Mouse (Mus musculus) forebrain, embryonic 11.5 days (tissue): ENCODE results near the gene Slc7a11. TPM values are rescaled to one million over a fixed set of nuclear protein-coding genes. Genes with fewer than 3 reads are reported as not detected.

Experiments used
- ATAC-seq: fragments of 200-750 bp; cut with Nextera tagmentation; replicated peaks from 2 replicates; pipeline ENCODE4 v1.8.0; 2017; ENCODE audit warnings: moderate TSS enrichment; ENCODE audit not compliant: low FRiP score
- DNase-seq: peaks from one replicate; pipeline ENCODE4 v3.0.0-alpha.2; 2017; ENCODE audit warnings: low spot score
- H3K27ac ChIP-seq: fragments of 300-500 bp; sonication (generic); 2 replicates; pipeline ENCODE4 v1.5.1; 2014; ENCODE audit warnings: low read depth, low read length
- H3K27me3 ChIP-seq: fragments of 300-500 bp; sonication (generic); 2 replicates; pipeline ENCODE4 v1.6.1; 2014; ENCODE audit warnings: mild to moderate bottlenecking, low read length, mixed read lengths; ENCODE audit not compliant: control insufficient read depth, insufficient read depth
- H3K36me3 ChIP-seq: fragments of 300-500 bp; sonication (generic); 2 replicates; pipeline ENCODE4 v1.6.1; 2014; ENCODE audit warnings: mild to moderate bottlenecking, low read length, moderate library complexity, mixed read lengths; ENCODE audit not compliant: control insufficient read depth, insufficient read depth
- H3K4me1 ChIP-seq: fragments of 300-500 bp; sonication (generic); replicated peaks from 2 replicates; pipeline ENCODE4 v1.6.1; 2014; ENCODE audit warnings: low read length, mixed read lengths; ENCODE audit not compliant: control insufficient read depth, insufficient read depth
- H3K4me2 ChIP-seq: fragments of 300-500 bp; sonication (generic); 2 replicates; pipeline ENCODE4 v1.6.1; 2014; ENCODE audit warnings: low read depth, mild to moderate bottlenecking, low read length, moderate library complexity, mixed read lengths; ENCODE audit not compliant: severe bottlenecking
- H3K4me3 ChIP-seq: fragments of 300-500 bp; sonication (generic); 2 replicates; pipeline ENCODE4 v1.5.1; 2014; ENCODE audit warnings: low read depth, low read length
- H3K9ac ChIP-seq: fragments of 300-500 bp; sonication (generic); 2 replicates; pipeline ENCODE4 v1.6.1; 2014; ENCODE audit warnings: low read length
- H3K9me3 ChIP-seq: fragments of 300-500 bp; sonication (generic); 2 replicates; pipeline ENCODE4 v1.6.1; 2016; ENCODE audit warnings: low read length, mixed read lengths; ENCODE audit not compliant: control insufficient read depth
- WGBS: fragments of 180-500 bp; shearing (Covaris S2); extraction: QIAGEN DNeasy Blood & Tissue Kit; methylation state at CpG from one replicate; pipeline ENCODE4 v1.1.7; 2014; 5-methylcytosine and 5-hydroxymethylcytosine counted together
- polyA plus RNA-seq: library from polyadenylated mRNA; unstranded; fragments of >200 nt; fragmentation: Nextera tagmentation; extraction: Ambion mirVana; gene quantifications from 2 replicates; pipeline ENCODE4 v1.2.1, GENCODE M21; 2014

The Slc7a11 gene
- polyA plus RNA-seq, 1 experiment from 2014 or later = 1.5 TPM

- Histone ChIP-seq H3K4me3 (no peak overlapping the region), H3K4me1 (no peaks in the 10 kb centered on the region), H3K9ac (no peak overlapping the region), H3K9me3 (no peaks in the 10 kb centered on the region), H3K36me3 (no peaks in the 10 kb centered on the region), H3K4me2 (no peak overlapping the region), H3K27me3 (no peaks in the 10 kb centered on the region), H3K27ac (no peak overlapping the region)
- 85% methylated on average over 2 of the region's 2 CpGs for WGBS
- DNase-seq (no peak), ATAC-seq (no peak)
These were observed 313.1 kb downstream of the Slc7a11 start for GRCm38 (mm10) chr3:50130319-50130718.

GRCm38 (mm10) chr3:50121001-50121400 is 322.4 kb downstream of the Slc7a11 start:
- 67% methylated on average over 1 of the region's 1 CpGs for WGBS
- no peaks in the 10 kb centered on the region for H3K9me3 ChIP-seq
- no peak overlapping the region for H3K4me2 ChIP-seq
- DNase-seq = no peak
- ATAC-seq = no peak
- no peak overlapping the region for H3K27ac ChIP-seq
- H3K36me3 ChIP-seq = no peaks in the 10 kb centered on the region
- no peak overlapping the region for H3K4me3 ChIP-seq
- no peaks in the 10 kb centered on the region for H3K4me1 ChIP-seq
- no peaks in the 10 kb centered on the region for H3K27me3 ChIP-seq
- no peak overlapping the region for H3K9ac ChIP-seq

GRCm38 (mm10) chr3:50116266-50116665 is 327.1 kb downstream of the Slc7a11 start:
- Histone ChIP-seq H3K27me3 (no peaks in the 10 kb centered on the region), H3K27ac (no peak overlapping the region), H3K9ac (no peak overlapping the region), H3K4me1 (no peaks in the 10 kb centered on the region), H3K4me3 (no peak overlapping the region), H3K9me3 (no peaks in the 10 kb centered on the region), H3K4me2 (no peak overlapping the region), H3K36me3 (no peaks in the 10 kb centered on the region)
- WGBS = 69% methylated on average over 1 of the region's 1 CpGs
- DNase-seq = no peak
- no peak for ATAC-seq

DNA sequence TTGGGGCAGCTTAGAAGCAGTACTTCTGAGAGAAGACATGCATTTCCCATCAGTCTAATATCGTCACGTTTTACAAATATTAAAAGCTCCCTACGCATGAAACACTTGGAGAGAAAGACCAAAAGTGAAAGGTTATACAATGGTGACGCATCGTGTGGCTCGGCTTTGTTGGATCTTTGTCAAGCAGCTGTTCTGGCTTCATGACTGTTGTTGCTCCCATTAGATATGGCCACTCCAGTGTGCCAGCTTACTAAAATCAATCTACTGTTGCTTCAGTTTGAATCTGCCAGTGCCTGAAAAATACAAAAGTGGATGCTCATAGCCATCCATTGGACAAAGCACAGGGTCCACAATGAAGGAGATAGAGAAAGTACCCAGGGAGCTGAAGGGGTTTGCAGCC is 337.9 kb downstream of the Slc7a11 start:
- Histone ChIP-seq H3K4me3 (no peak overlapping the region), H3K9me3 (no peaks in the 10 kb centered on the region), H3K4me2 (no peak overlapping the region), H3K27me3 (no peaks in the 10 kb centered on the region), H3K36me3 (no peaks in the 10 kb centered on the region), H3K4me1 (no peaks in the 10 kb centered on the region), H3K9ac (no peak overlapping the region), H3K27ac (no peak overlapping the region)
- DNase-seq (no peak), ATAC-seq (no peak)
- 95% methylated on average over 6 of the region's 6 CpGs for WGBS

- Histone ChIP-seq H3K9ac (no peak overlapping the region), H3K4me2 (no peak overlapping the region), H3K36me3 (no peaks in the 10 kb centered on the region), H3K4me1 (no peaks in the 10 kb centered on the region), H3K4me3 (no peak overlapping the region), H3K9me3 (no peaks in the 10 kb centered on the region), H3K27me3 (no peaks in the 10 kb centered on the region), H3K27ac (no peak overlapping the region)
- DNase-seq = no peak
- no peak for ATAC-seq
- WGBS = 91% methylated on average over 7 of the region's 7 CpGs
These were observed 348.9 kb downstream of the Slc7a11 start for GRCm38 (mm10) chr3:50094404-50095092.

DNA sequence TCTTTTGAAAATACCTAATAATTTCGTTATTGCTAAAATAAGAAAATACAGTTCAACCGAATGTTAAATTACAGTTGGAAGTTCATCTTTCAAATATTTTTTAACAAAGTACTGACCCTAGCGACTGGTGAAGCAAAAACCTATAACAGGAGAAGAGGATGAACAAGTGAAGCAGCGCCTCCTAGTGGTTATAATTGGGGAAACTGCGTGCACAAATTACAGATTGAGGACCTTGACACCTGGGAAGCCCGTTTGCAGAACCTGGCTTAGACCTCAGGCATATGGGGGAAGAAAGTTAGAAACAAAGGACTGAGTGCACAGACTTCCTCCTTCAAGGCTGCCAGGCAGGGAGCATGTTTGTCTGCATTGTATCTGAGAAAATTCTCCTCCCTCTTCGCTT is 366.4 kb downstream of the Slc7a11 start:
- peak; percentile 82 for DNase-seq
- no peak overlapping the region for H3K27ac ChIP-seq
- WGBS = 18% methylated on average over 7 of the region's 7 CpGs
- peak; percentile 58; the same call in 1 of the 2 replicates for ATAC-seq
- H3K36me3 ChIP-seq = no peaks in the 10 kb centered on the region
- H3K27me3 ChIP-seq = no peaks in the 10 kb centered on the region
- no peaks in the 10 kb centered on the region for H3K4me1 ChIP-seq
- no peaks in the 10 kb centered on the region for H3K9me3 ChIP-seq
- H3K4me2 ChIP-seq = no peak overlapping the region
- H3K4me3 ChIP-seq = no peak overlapping the region
- no peak overlapping the region for H3K9ac ChIP-seq

DNA sequence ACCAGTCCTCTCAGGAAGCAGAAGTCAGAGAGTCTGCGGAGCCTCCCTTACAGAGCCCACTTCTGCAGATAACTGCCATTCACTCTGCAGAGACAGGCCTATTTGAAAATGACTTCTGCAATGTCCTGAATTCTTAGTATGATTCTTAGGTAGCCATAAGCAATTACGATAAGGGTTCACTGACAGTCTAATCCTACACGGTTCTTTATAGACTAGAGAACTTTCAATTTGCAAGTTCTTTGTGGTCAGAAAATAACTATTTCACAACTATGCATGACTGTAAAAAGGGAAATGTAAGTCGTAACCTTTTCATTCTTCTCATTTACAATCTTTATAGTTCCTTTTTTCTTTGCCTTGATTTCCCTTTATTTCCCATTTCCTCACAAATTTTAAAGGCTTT is 380.0 kb downstream of the Slc7a11 start:
- DNase-seq = no peak
- 90% methylated on average over 4 of the region's 4 CpGs for WGBS
- Histone ChIP-seq H3K27ac (no peak overlapping the region), H3K4me3 (no peak overlapping the region), H3K36me3 (no peaks in the 10 kb centered on the region), H3K27me3 (no peaks in the 10 kb centered on the region), H3K4me1 (no peaks in the 10 kb centered on the region), H3K9me3 (no peaks in the 10 kb centered on the region), H3K9ac (no peak overlapping the region), H3K4me2 (no peak overlapping the region)
- ATAC-seq = no peak

DNA sequence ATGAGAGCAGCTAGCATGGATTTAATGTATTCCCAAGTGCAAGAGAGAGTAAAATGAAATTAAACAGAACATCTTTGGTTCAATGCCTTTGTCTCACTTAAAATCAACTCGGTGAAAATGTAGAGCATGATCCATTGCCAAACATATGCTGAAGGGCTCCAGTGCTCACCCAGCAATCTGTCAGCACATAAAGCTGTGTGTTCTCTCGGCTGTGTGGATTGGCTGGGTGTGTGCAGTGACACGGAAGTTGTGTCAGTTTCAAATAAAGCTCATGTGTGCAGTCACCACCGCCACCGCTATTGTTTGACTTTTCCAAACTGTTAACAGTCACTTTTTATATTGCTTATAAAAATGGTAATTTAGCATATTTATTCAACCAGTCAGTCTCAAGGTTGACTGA is 398.7 kb downstream of the Slc7a11 start:
- no peak for ATAC-seq
- Histone ChIP-seq H3K4me1 (no peaks in the 10 kb centered on the region), H3K36me3 (no peaks in the 10 kb centered on the region), H3K27ac (no peak overlapping the region), H3K9ac (no peak overlapping the region), H3K9me3 (no peaks in the 10 kb centered on the region), H3K4me3 (no peak overlapping the region), H3K4me2 (no peak overlapping the region), H3K27me3 (no peaks in the 10 kb centered on the region)
- no peak for DNase-seq
- 85% methylated on average over 5 of the region's 5 CpGs for WGBS

DNA sequence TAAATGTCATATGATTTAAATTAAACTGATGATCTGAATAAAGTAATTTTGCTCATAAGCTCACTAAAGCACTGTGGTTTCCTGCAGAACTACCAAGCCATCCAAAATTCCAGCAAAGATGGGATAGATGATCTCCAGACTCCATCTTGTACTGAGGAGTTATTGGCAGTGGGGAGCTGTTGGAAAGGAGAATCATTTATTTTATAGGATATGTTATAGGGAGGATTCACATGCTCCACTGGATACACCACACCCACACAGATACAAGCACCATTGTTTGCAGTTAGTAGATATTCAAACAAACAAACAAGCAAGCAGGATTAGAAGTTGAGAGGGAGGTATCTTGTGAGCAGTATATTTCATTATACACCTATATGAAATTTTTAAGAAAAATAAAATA is 399.3 kb downstream of the Slc7a11 start:
- no peak overlapping the region for H3K4me2 ChIP-seq
- no peak overlapping the region for H3K9ac ChIP-seq
- DNase-seq (no peak), ATAC-seq (no peak)
- H3K27ac ChIP-seq = no peak overlapping the region
- no peaks in the 10 kb centered on the region for H3K27me3 ChIP-seq
- no peaks in the 10 kb centered on the region for H3K4me1 ChIP-seq
- no peaks in the 10 kb centered on the region for H3K36me3 ChIP-seq
- no peak overlapping the region for H3K4me3 ChIP-seq
- no peaks in the 10 kb centered on the region for H3K9me3 ChIP-seq
